Mouse (Mus musculus) liver, embryonic 16.5 days (tissue): Measurements from ENCODE around the gene E330009J07Rik. TPM values are rescaled to one million over a fixed set of nuclear protein-coding genes. Genes with fewer than 3 reads are reported as not detected.

Experiments
- ATAC-seq: fragments of 200-750 bp; cut with Nextera tagmentation; 2 replicates; pipeline ENCODE4 v1.8.0; 2017; ENCODE audit warnings: low read depth, mild to moderate bottlenecking, moderate number of reproducible peaks, moderate library complexity
- H3K27ac ChIP-seq: fragments of 300-500 bp; sonication (generic); 2 replicates; pipeline ENCODE4 v1.5.1; 2014; ENCODE audit warnings: mild to moderate bottlenecking, low read length
- H3K27me3 ChIP-seq: fragments of 300-500 bp; sonication (generic); 2 replicates; pipeline ENCODE4 v1.6.1; 2014; ENCODE audit warnings: low read depth, low read length, mixed read lengths; ENCODE audit not compliant: control insufficient read depth, insufficient read depth
- H3K36me3 ChIP-seq: fragments of 300-500 bp; sonication (generic); 2 replicates; pipeline ENCODE4 v1.6.1; 2014; ENCODE audit warnings: mild to moderate bottlenecking; ENCODE audit not compliant: control insufficient read depth, insufficient read depth
- H3K4me1 ChIP-seq: fragments of 300-500 bp; sonication (generic); 2 replicates; pipeline ENCODE4 v1.6.1; 2014; ENCODE audit warnings: low read depth, low read length, mixed read lengths; ENCODE audit not compliant: control insufficient read depth
- H3K4me2 ChIP-seq: fragments of 300-500 bp; sonication (generic); 2 replicates; pipeline ENCODE4 v1.6.1; 2014; ENCODE audit warnings: low read depth, low read length, mixed read lengths
- H3K4me3 ChIP-seq: fragments of 300-500 bp; sonication (generic); 2 replicates; pipeline ENCODE4 v1.5.1; 2014; ENCODE audit warnings: low read depth, mild to moderate bottlenecking, low read length
- H3K9ac ChIP-seq: fragments of 300-500 bp; sonication (generic); 2 replicates; pipeline ENCODE4 v1.6.1; 2014; ENCODE audit warnings: low read depth, low read length
- H3K9me3 ChIP-seq: fragments of 300-500 bp; sonication (generic); replicated peaks from 2 replicates; pipeline ENCODE4 v1.6.1; 2016; ENCODE audit warnings: low read length; ENCODE audit not compliant: control insufficient read depth
- WGBS: fragments of 180-500 bp; shearing (Covaris S2); extraction: QIAGEN DNeasy Blood & Tissue Kit; methylation state at CpG from one replicate; pipeline ENCODE4 v1.1.7; 2014; ENCODE audit not compliant: insufficient replicate concordance; 5-methylcytosine and 5-hydroxymethylcytosine counted together
- polyA plus RNA-seq: library from polyadenylated mRNA; unstranded; fragments of >200 nt; fragmentation: Nextera tagmentation; extraction: Ambion mirVana; gene quantifications from 2 replicates; pipeline ENCODE4 v1.2.1, GENCODE M21; 2015

The E330009J07Rik gene
- polyA plus RNA-seq, 1 experiment from 2014 or later, result 2.1 TPM

DNA sequence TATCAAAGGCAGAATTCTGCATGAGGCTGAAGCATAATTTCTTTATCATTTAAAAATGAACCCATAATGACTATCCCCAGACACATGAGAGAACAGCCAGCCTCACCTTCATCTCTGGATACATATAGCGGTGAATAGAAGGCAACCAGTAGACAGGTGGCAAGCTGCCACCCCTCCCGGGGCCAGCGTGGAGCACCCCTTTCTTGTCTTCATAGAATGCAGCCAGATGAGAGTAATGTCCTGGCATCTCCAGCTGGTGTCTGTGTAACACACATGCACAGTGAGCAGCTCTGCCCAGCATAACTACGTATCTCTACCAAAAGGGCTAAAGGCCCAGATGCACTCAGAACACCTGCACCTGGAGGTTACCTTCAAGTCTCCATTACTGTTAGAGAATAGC lies 17.5 kb downstream of the E330009J07Rik start:
- no peaks in the 10 kb centered on the region for H3K4me1 ChIP-seq
- 79% methylated on average over 4 of the region's 4 CpGs for WGBS
- H3K4me3 ChIP-seq, result no peak overlapping the region
- H3K9me3 ChIP-seq, result no peaks in the 10 kb centered on the region
- H3K36me3 ChIP-seq, result no peaks in the 10 kb centered on the region
- no peak for ATAC-seq
- H3K27ac ChIP-seq, result no peak overlapping the region
- no peaks in the 10 kb centered on the region for H3K27me3 ChIP-seq
- no peak overlapping the region for H3K9ac ChIP-seq
- H3K4me2 ChIP-seq, result no peak overlapping the region

DNA sequence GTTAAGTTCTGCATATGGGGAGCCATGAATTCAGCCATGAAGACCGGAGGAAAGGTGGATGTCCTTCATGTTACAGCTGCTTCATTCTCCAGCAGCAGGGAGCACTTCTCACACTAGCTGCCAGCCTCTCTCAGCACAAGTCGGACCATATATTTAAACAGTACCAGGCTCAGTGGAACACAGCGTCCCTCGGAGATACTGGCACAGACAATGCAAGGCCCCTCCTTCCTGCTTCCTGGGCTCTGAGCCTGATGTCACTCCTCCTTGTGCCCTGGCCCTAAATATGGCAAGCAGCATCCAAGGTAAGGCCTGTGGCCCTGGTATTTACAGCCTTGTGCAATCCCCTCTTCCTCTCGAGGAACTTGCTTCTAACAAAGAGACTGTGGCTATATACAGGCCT lies 20.1 kb downstream of the E330009J07Rik start:
- no peaks in the 10 kb centered on the region for H3K36me3 ChIP-seq
- no peak overlapping the region for H3K4me2 ChIP-seq
- no peaks in the 10 kb centered on the region for H3K4me1 ChIP-seq
- no peak for ATAC-seq
- no peak overlapping the region for H3K27ac ChIP-seq
- no peak overlapping the region for H3K9ac ChIP-seq
- no peak overlapping the region for H3K4me3 ChIP-seq
- H3K9me3 ChIP-seq, result no peaks in the 10 kb centered on the region
- H3K27me3 ChIP-seq, result no peaks in the 10 kb centered on the region
- 65% methylated on average over 5 of the region's 5 CpGs for WGBS

DNA sequence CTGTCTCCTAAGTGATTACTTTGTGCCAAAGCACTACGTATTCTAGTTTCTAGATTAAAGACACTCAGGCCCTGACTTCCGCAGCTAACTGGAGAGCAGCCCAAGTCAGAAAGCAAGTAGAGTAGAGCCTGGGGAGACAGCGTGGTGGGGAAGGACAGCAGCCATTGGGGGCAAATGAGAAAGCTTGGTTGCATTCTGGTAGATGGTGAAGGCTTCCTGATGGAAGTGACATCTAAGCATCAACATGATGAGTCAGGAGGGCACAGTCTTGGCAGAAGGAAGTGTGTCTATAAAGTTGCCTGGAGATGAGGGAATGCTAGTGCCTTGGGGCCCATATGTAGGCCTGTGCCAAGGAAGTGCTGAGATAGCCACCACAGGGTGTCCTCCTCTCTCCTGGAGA lies 22.4 kb downstream of the E330009J07Rik start:
- no peaks in the 10 kb centered on the region for H3K9me3 ChIP-seq
- ATAC-seq, result no peak
- H3K27me3 ChIP-seq, result no peaks in the 10 kb centered on the region
- H3K36me3 ChIP-seq, result no peaks in the 10 kb centered on the region
- H3K4me2 ChIP-seq, result no peak overlapping the region
- H3K9ac ChIP-seq, result no peak overlapping the region
- no peaks in the 10 kb centered on the region for H3K4me1 ChIP-seq
- H3K27ac ChIP-seq, result no peak overlapping the region
- 73% methylated on average over 3 of the region's 3 CpGs for WGBS
- H3K4me3 ChIP-seq, result no peak overlapping the region

DNA sequence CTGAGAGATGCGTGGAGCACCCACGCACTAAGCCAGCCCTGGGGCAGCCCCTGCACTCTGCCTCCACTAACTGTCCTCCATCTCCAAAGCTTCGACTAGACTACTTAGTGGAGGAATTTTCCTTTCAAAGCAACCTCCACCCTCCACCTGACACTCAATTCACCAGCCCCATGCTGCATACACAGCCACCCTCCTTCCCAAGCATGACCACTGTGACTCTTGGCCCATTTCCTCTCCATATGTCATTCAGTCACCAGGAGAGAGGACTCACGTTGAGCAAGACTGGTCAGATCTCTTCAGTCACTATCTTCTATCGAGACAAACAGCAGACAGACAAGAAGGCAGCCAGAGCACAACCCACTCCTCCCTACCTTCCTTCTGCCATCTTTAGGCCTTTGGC lies 22.9 kb downstream of the E330009J07Rik start:
- Histone ChIP-seq H3K9ac (no peak overlapping the region), H3K27me3 (no peaks in the 10 kb centered on the region), H3K36me3 (no peaks in the 10 kb centered on the region), H3K4me1 (no peaks in the 10 kb centered on the region), H3K9me3 (no peaks in the 10 kb centered on the region), H3K4me2 (no peak overlapping the region), H3K27ac (no peak overlapping the region), H3K4me3 (no peak overlapping the region)
- WGBS, result 63% methylated on average over 5 of the region's 5 CpGs
- no peak for ATAC-seq

DNA sequence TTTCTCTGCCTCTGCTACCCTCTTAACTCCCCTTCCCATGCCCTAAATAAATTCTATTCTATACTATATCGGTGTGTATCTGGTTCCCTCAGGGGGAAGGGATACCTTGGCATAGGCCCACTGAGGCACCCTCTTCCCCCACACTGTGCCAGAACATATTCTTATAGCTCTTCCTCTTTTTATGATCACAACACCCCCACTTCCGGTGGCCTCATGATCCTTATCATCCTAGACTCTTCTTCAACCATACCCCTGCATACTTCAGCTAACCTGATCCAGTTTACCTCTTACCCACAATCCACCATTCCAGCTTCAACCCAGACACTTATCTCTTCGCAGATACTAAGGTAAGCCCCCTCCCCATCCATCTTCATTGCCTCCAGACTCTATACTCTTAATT lies 24.9 kb downstream of the E330009J07Rik start:
- no peak overlapping the region for H3K4me3 ChIP-seq
- 44% methylated on average over 3 of the region's 3 CpGs for WGBS
- no peak overlapping the region for H3K27ac ChIP-seq
- H3K4me2 ChIP-seq, result no peak overlapping the region
- no peaks in the 10 kb centered on the region for H3K27me3 ChIP-seq
- no peak for ATAC-seq
- H3K9me3 ChIP-seq, result no peaks in the 10 kb centered on the region
- H3K4me1 ChIP-seq, result no peaks in the 10 kb centered on the region
- H3K9ac ChIP-seq, result no peak overlapping the region
- no peaks in the 10 kb centered on the region for H3K36me3 ChIP-seq

DNA sequence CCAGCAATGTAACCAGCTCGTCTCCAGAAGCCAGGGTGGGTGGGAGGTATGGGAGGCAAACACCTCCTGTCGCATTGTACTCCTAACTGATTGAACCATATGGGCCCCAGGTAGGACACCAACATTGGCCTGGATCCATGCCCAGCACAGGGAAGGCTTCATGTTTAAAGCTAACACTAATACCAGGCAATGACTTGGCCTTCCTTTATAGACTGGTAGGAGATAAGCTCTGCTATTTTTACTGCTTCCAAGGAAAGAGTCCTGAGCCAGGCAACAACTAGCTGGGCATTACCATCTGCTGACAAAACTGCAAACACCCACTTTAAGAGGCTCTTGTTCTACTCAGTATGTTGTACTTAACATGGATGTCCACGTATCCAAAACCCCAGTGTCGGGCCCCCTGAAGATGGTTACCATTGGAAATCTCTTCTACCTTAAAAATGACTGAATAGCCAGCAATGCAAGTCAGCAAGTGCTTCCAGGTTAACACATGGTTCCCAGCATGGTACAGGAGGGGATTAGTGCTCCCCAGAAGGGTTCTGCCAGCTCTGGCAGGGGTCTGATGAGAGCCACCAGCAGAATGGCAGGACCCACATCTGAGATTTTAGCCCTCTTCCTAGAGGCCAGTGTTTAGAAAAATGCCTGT lies 32.2 kb downstream of the E330009J07Rik start:
- no peak overlapping the region for H3K27ac ChIP-seq
- no peaks in the 10 kb centered on the region for H3K4me1 ChIP-seq
- no peak overlapping the region for H3K4me3 ChIP-seq
- no peaks in the 10 kb centered on the region for H3K36me3 ChIP-seq
- no peak overlapping the region for H3K9ac ChIP-seq
- ATAC-seq, result no peak
- no peaks in the 10 kb centered on the region for H3K27me3 ChIP-seq
- WGBS, result 76% methylated on average over 4 of the region's 4 CpGs
- H3K4me2 ChIP-seq, result no peak overlapping the region
- no peaks in the 10 kb centered on the region for H3K9me3 ChIP-seq

DNA sequence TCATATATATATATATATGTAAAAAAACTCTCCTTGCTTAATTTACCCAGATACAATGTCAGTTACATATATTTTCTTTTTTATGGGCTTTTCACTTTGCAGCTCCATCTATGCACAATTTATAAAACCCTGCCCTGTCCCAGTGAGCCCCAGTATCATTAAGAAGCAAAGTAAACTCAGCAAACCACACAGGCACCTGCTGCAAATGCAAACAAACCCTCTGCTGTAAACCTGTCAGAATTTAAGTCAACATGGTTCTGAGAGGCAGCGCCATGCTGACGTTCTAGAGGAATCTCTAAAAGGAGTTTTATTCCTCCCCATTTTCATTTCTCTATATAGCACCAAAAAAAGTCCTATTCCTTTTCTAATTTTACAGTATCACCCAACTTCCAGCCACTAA lies 33.9 kb downstream of the E330009J07Rik start:
- H3K36me3 ChIP-seq, result no peaks in the 10 kb centered on the region; the same call in 1 of the 2 replicates
- H3K9ac ChIP-seq, result no peak overlapping the region
- ATAC-seq, result no peak
- H3K27ac ChIP-seq, result no peak overlapping the region
- no peaks in the 10 kb centered on the region; the same call in 1 of the 2 replicates for H3K9me3 ChIP-seq
- H3K4me3 ChIP-seq, result no peak overlapping the region
- H3K4me2 ChIP-seq, result no peak overlapping the region
- H3K4me1 ChIP-seq, result no peaks in the 10 kb centered on the region
- 71% methylated on average over 2 of the region's 2 CpGs for WGBS
- H3K27me3 ChIP-seq, result no peaks in the 10 kb centered on the region

DNA sequence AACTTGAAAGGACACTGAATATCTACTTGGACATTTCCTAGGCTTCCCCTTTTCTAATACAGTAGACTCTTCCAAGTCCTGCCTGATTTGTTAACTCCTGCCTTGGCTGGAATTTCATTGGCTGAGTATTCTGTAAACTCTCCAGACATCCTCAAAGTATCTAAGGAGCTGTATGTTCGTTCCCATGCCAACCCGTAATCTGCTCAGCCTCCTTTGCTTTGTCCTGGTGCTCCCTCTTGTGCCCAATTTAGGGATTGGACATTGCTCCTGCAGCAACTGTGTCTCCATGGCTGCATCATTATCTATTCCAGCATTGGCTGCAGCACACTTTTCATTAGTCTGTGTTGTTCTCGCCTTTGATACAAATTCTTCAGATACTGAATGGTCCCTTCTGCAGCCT lies 42.7 kb downstream of the E330009J07Rik start:
- Histone ChIP-seq H3K4me3 (no peak overlapping the region), H3K4me2 (no peak overlapping the region), H3K9ac (no peak overlapping the region), H3K27ac (no peak overlapping the region), H3K27me3 (no peaks in the 10 kb centered on the region), H3K9me3 (no peaks in the 10 kb centered on the region), H3K36me3 (no peaks in the 10 kb centered on the region; the same call in 1 of the 2 replicates), H3K4me1 (peaks cover 4% of the 10 kb centered on the region; the same call in 1 of the 2 replicates)
- WGBS, result 46% methylated on average over 3 of the region's 3 CpGs
- ATAC-seq, result no peak

DNA sequence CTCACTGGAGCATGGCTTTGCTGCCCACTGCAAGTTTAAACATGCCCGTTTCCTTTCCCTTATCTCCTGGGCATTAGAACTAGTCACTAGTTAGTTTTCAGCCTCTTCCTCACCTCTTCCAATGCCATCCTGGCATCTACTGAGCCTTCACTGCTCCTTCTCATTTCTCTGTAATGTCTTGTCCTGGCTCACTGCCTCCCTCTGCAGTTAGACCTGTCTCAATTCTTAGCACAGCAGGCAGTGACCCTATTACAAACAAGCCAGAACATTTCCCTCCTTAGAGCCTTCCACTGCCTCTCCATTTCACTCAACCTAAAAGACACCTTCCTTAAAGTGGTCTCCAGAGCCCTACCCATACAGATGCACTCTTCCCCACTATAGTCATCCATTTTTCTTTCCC lies 45.0 kb downstream of the E330009J07Rik start:
- H3K4me1 ChIP-seq, result peaks cover 4% of the 10 kb centered on the region; the same call in 1 of the 2 replicates
- no peaks in the 10 kb centered on the region for H3K27me3 ChIP-seq
- H3K27ac ChIP-seq, result no peak overlapping the region
- WGBS, result 69% methylated on average over 1 of the region's 1 CpGs
- no peak overlapping the region for H3K4me3 ChIP-seq
- no peak overlapping the region for H3K4me2 ChIP-seq
- no peak overlapping the region for H3K9ac ChIP-seq
- H3K36me3 ChIP-seq, result no peaks in the 10 kb centered on the region
- no peaks in the 10 kb centered on the region for H3K9me3 ChIP-seq
- no peak for ATAC-seq
